Mouse (Mus musculus): ENCODE results near the gene Igsf9b. TPM values are rescaled to one million over a fixed set of nuclear protein-coding genes. Genes with fewer than 3 reads are reported as not detected.
A peak's percentile ranks its signal among the peaks of the same experiment; 100 is the strongest.

The Igsf9b gene
- total and polyA plus RNA-seq, 3 experiments: 1.8 to 12.4 (median 5.2) TPM

- H3K4me2 ChIP-seq (ENCODE audit: insufficient read depth, low read depth, poor library complexity, severe bottlenecking): peak overlapping the region; percentile 71
- dilution Hi-C loops (cut with MboI; ENCODE audit: extremely low pct_ligation_motif_present, extremely low pct_unique_long_range_greater_than_20kb, low sequenced_read_pairs) (no loop called here), in situ Hi-C loops (cut with MboI; ENCODE audit: low pct_ligation_motif_present, low pct_unique_long_range_greater_than_20kb, low sequenced_read_pairs) (loop anchor here (5.0 kb wide), 1 partner anchor 34 kb away; no protein-coding TSS in a partner anchor)
- no peaks in the 10 kb centered on the region for H3K27me3 ChIP-seq (replicated peaks)
- H3K9ac ChIP-seq (ENCODE audit: insufficient read depth, low read depth): peak overlapping the region; percentile 79
- no peak for DNase-seq (ENCODE audit: extremely low read depth)
- H3K9me3 ChIP-seq (replicated peaks; ENCODE audit: low read length): no peaks in the 10 kb centered on the region
- H3K36me3 ChIP-seq (replicated peaks in 1 of 2; ENCODE audit: control insufficient read depth in 1 of 2, insufficient read depth in 1 of 2, low read length in 1 of 2): peaks cover 9 to 20% of the 10 kb centered on the region in 2 experiments
- H3K4me1 ChIP-seq (ENCODE audit: control insufficient read depth in 1 of 2, insufficient read depth in 2 of 2): peaks cover 50 to 98% of the 10 kb centered on the region in 2 experiments
- TF ChIP-seq BHLHE40 (IDR thresholded peaks at IDR 0.05; ENCODE audit: low read depth, low read length) (peak; percentile 27; the same call in 1 of the 2 replicates), NRF1 (IDR thresholded peaks at IDR 0.05; ENCODE audit: low read depth, low read length) (no peak)
- peak overlapping the region; percentile 66 for H3K27ac ChIP-seq (ENCODE audit: insufficient read depth, low read depth)
- peak overlapping the region; percentile 26 to 34 (median 27) for H3K4me3 ChIP-seq (replicated peaks in 1 of 3; ENCODE audit: low read depth in 2 of 3, low read length in 2 of 3, poor library complexity in 1 of 3)
- H3K79me2 ChIP-seq (replicated peaks; ENCODE audit: control insufficient read depth, extremely low read depth, insufficient read depth, poor library complexity, severe bottlenecking): peaks cover 24% of the 10 kb centered on the region
These were observed 7.6 kb downstream of the Igsf9b start for GRCm38 (mm10) chr9:27306642-27307041.

- Histone ChIP-seq H3K9me3 (replicated peaks; ENCODE audit: low read length) (no peaks in the 10 kb centered on the region), H3K27ac (ENCODE audit: insufficient read depth, low read depth) (peak overlapping the region; percentile 84), H3K4me3 (replicated peaks in 1 of 3; ENCODE audit: low read depth in 2 of 3, low read length in 2 of 3, poor library complexity in 1 of 3) (no peak overlapping the region), H3K9ac (ENCODE audit: insufficient read depth, low read depth) (peak overlapping the region; percentile 10; the same call in 1 of the 2 replicates), H3K4me1 (ENCODE audit: control insufficient read depth in 1 of 2, insufficient read depth in 2 of 2) (peaks cover 48 to 98% of the 10 kb centered on the region in 2 experiments), H3K79me2 (replicated peaks; ENCODE audit: control insufficient read depth, extremely low read depth, insufficient read depth, poor library complexity, severe bottlenecking) (peaks cover 24% of the 10 kb centered on the region), H3K36me3 (replicated peaks in 1 of 2; ENCODE audit: control insufficient read depth in 1 of 2, insufficient read depth in 1 of 2, low read length in 1 of 2) (peaks cover 16 to 26% of the 10 kb centered on the region in 2 experiments), H3K4me2 (ENCODE audit: insufficient read depth, low read depth, poor library complexity, severe bottlenecking) (peak overlapping the region; percentile 71), H3K27me3 (replicated peaks) (no peaks in the 10 kb centered on the region)
- dilution Hi-C loops (cut with MboI; ENCODE audit: extremely low pct_ligation_motif_present, extremely low pct_unique_long_range_greater_than_20kb, low sequenced_read_pairs) (no loop called here), in situ Hi-C loops (cut with MboI; ENCODE audit: low pct_ligation_motif_present, low pct_unique_long_range_greater_than_20kb, low sequenced_read_pairs) (loop anchor here (5.0 kb wide), 1 partner anchor 35 kb away; no protein-coding TSS in a partner anchor)
- DNase-seq (ENCODE audit: extremely low read depth): peak; percentile 83
- TF ChIP-seq CHD1 (IDR thresholded peaks at IDR 0.05; ENCODE audit: low read depth, low read length) (peak; percentile 47; the same call in 1 of the 2 replicates), SMC3 (IDR thresholded peaks at IDR 0.05; ENCODE audit: low read depth, low read length) (peak; percentile 6; the same call in 1 of the 2 replicates), UBTF (IDR thresholded peaks at IDR 0.05; ENCODE audit: low read depth, low read length) (no peak), ELF1 (IDR thresholded peaks at IDR 0.05; ENCODE audit: low read depth, low read length) (peak; percentile 87), ZMIZ1 (IDR thresholded peaks at IDR 0.05; ENCODE audit: low read depth, low read length) (peak; percentile 79), E2F4 (IDR thresholded peaks at IDR 0.05; ENCODE audit: insufficient replicate concordance, low read depth, low read length) (no peak), BHLHE40 (IDR thresholded peaks at IDR 0.05; ENCODE audit: low read depth, low read length) (peak; percentile 96), NELFE (IDR thresholded peaks at IDR 0.05; ENCODE audit: low read depth, low read length) (0 out of 2 replicates have a peak, but pooled peaks have one; percentile 46), PAX5 (IDR thresholded peaks at IDR 0.05; ENCODE audit: low read length) (no peak), MAZ (IDR thresholded peaks at IDR 0.05; ENCODE audit: low read depth, low read length) (peak; percentile 90), JUN (IDR thresholded peaks at IDR 0.05; ENCODE audit: insufficient read depth, low read depth, low read length) (peak; percentile 99), RAD21 (IDR thresholded peaks at IDR 0.05; ENCODE audit: low read depth, low read length) (no peak; the same call in none of the 2 replicates), CHD2 (IDR thresholded peaks at IDR 0.05; ENCODE audit: low read length) (peak; percentile 93), ZC3H11A (IDR thresholded peaks at IDR 0.05; ENCODE audit: low read depth, low read length) (no peak), IRF4 (IDR thresholded peaks at IDR 0.05; ENCODE audit: low read depth, low read length) (peak; percentile 84), POLR2A (IDR thresholded peaks at IDR 0.05; ENCODE audit: low read depth, low read length) (no peak; the same call in none of the 2 replicates), JUND (conservative IDR thresholded peaks at IDR 0.05; ENCODE audit: low read depth, low read length) (peak; percentile 89), TBP (conservative IDR thresholded peaks at IDR 0.05; ENCODE audit: low read depth, low read length) (peak; percentile 54; the same call in 1 of the 2 replicates), ETS1 (conservative IDR thresholded peaks at IDR 0.05; ENCODE audit: low read depth, low read length) (peak; percentile 94), MEF2A (IDR thresholded peaks at IDR 0.05; ENCODE audit: borderline replicate concordance, low read depth, low read length) (peak; percentile 100), GABPA (IDR thresholded peaks at IDR 0.05; ENCODE audit: insufficient replicate concordance, low read depth, low read length) (no peak), EP300 (IDR thresholded peaks at IDR 0.05; ENCODE audit: low read length) (peak; percentile 85), POLR2AphosphoS2 (IDR thresholded peaks at IDR 0.05; ENCODE audit: low read depth, low read length) (peak; percentile 52; the same call in 1 of the 2 replicates), USF1 (IDR thresholded peaks at IDR 0.05; ENCODE audit: low read depth, low read length) (no peak), MAX (IDR thresholded peaks at IDR 0.05; ENCODE audit: low read length) (peak; percentile 46; the same call in 1 of the 2 replicates), NRF1 (IDR thresholded peaks at IDR 0.05; ENCODE audit: low read depth, low read length) (0 out of 2 replicates have a peak, but pooled peaks have one; percentile 14), ZKSCAN1 (IDR thresholded peaks at IDR 0.05; ENCODE audit: borderline replicate concordance, low read depth, low read length) (no peak), KAT2A (IDR thresholded peaks at IDR 0.05; ENCODE audit: insufficient replicate concordance, low read length) (0 out of 2 replicates have a peak, but pooled peaks have one; percentile 53), ZNF384 (IDR thresholded peaks at IDR 0.05; ENCODE audit: low read depth, low read length) (peak; percentile 70), HCFC1 (IDR thresholded peaks at IDR 0.05; ENCODE audit: low read depth, low read length) (peak; percentile 54), CTCF (conservative IDR thresholded peaks at IDR 0.05 in 1 of 2, IDR thresholded peaks at IDR 0.05 in 1 of 2; ENCODE audit: low read depth in 2 of 2, low read length in 2 of 2) (no peak), SIN3A (IDR thresholded peaks at IDR 0.05; ENCODE audit: low read length) (peak; percentile 85)
These were observed 8.3 kb downstream of the Igsf9b start for GRCm38 (mm10) chr9:27307265-27307664.

Data from CH12.LX (cell line).